Mouse (Mus musculus) embryonic facial prominence, embryonic 14.5 days (tissue): ENCODE measurements around the gene Igf2bp1. TPM values are rescaled to one million over a fixed set of nuclear protein-coding genes. Genes with fewer than 3 reads are reported as not detected.
A peak's percentile ranks its signal among the peaks of the same experiment; 100 is the strongest.

Experiments used
- ATAC-seq: fragments of 200-750 bp; cut with Nextera tagmentation; 2 replicates; pipeline ENCODE4 v1.8.0; 2017; ENCODE audit warnings: low read depth, moderate number of reproducible peaks, moderate TSS enrichment
- DNase-seq: peaks from one replicate; pipeline ENCODE4 v3.0.0-alpha.2; 2015; ENCODE audit warnings: low spot score
- H3K27ac ChIP-seq: fragments of 300-500 bp; sonication (generic); replicated peaks from 2 replicates; pipeline ENCODE4 v1.5.1; 2014; ENCODE audit warnings: low read depth, mild to moderate bottlenecking, low read length, moderate library complexity
- H3K27me3 ChIP-seq: fragments of 300-500 bp; sonication (generic); replicated peaks from 2 replicates; pipeline ENCODE4 v1.6.1; 2014; ENCODE audit warnings: low read length; ENCODE audit not compliant: control insufficient read depth, insufficient read depth
- H3K36me3 ChIP-seq: fragments of 300-500 bp; sonication (generic); 2 replicates; pipeline ENCODE4 v1.6.1; 2014; ENCODE audit warnings: low read length, mixed read lengths; ENCODE audit not compliant: control insufficient read depth, insufficient read depth
- H3K4me1 ChIP-seq: fragments of 300-500 bp; sonication (generic); 2 replicates; pipeline ENCODE4 v1.6.1; 2014; ENCODE audit warnings: antibody characterized with exemption, low read length; ENCODE audit not compliant: control insufficient read depth, insufficient read depth
- H3K4me2 ChIP-seq: fragments of 300-500 bp; sonication (generic); 2 replicates; pipeline ENCODE4 v1.6.1; 2014; ENCODE audit warnings: low read depth, mild to moderate bottlenecking, low read length, moderate library complexity, mixed read lengths
- H3K4me3 ChIP-seq: fragments of 300-500 bp; sonication (generic); 2 replicates; pipeline ENCODE4 v1.5.1; 2014; ENCODE audit warnings: low read depth, mild to moderate bottlenecking, low read length
- H3K9ac ChIP-seq: fragments of 300-500 bp; sonication (generic); 2 replicates; pipeline ENCODE4 v1.6.1; 2014; ENCODE audit warnings: low read depth, mild to moderate bottlenecking, low read length, moderate library complexity, mixed read lengths
- H3K9me3 ChIP-seq: fragments of 300-500 bp; sonication (generic); 2 replicates; pipeline ENCODE4 v1.6.1; 2016; ENCODE audit warnings: low read length; ENCODE audit not compliant: control insufficient read depth
- WGBS: fragments of 180-500 bp; shearing (Covaris S2); extraction: QIAGEN DNeasy Blood & Tissue Kit; methylation state at CpG from one replicate; pipeline ENCODE4 v1.1.7; 2014; 5-methylcytosine and 5-hydroxymethylcytosine counted together
- polyA plus RNA-seq: library from polyadenylated mRNA; unstranded; fragments of >200 nt; fragmentation: Nextera tagmentation; extraction: Ambion mirVana; gene quantifications from 2 replicates; pipeline ENCODE4 v1.2.1, GENCODE M21; 2014

Gene Igf2bp1
- 19.9 and 31.4 TPM in 2 replicates for polyA plus RNA-seq

- DNase-seq (peak; percentile 91), ATAC-seq (peak; percentile 58)
- H3K4me3 ChIP-seq = peak within 1 kb of the TSS; percentile 88
- no peaks in the 10 kb centered on the region for H3K36me3 ChIP-seq
- 0 out of 2 replicates have a peak, but pooled peaks cover 4% of the 10 kb centered on the region for H3K27me3 ChIP-seq
- 0% methylated on average over 37 of the region's 74 CpGs for WGBS
- peak within 1 kb of the TSS; percentile 96 for H3K9ac ChIP-seq
- peak within 1 kb of the TSS; percentile 82 for H3K4me2 ChIP-seq
- no peaks in the 10 kb centered on the region for H3K9me3 ChIP-seq
- H3K4me1 ChIP-seq = peaks cover 26% of the 10 kb centered on the region
- H3K27ac ChIP-seq = peak within 1 kb of the TSS; percentile 95
Measured at GRCm38 (mm10) chr11:96005403-96006271, at the start of gene Igf2bp1. Gene Igf2bp1, minus strand, starts transcription at chr11:96005940.

- no peak for DNase-seq
- H3K27ac ChIP-seq = no peak overlapping the region
- H3K4me3 ChIP-seq = no peak overlapping the region
- WGBS = 94% methylated on average over 3 of the region's 3 CpGs
- no peak for ATAC-seq
- no peak overlapping the region for H3K9ac ChIP-seq
- no peaks in the 10 kb centered on the region for H3K4me1 ChIP-seq
- H3K27me3 ChIP-seq = no peaks in the 10 kb centered on the region
- H3K36me3 ChIP-seq = peaks cover 88% of the 10 kb centered on the region
- no peaks in the 10 kb centered on the region for H3K9me3 ChIP-seq
- H3K4me2 ChIP-seq = no peak overlapping the region
Measured at GRCm38 (mm10) chr11:96050854-96051253, 45.1 kb upstream of the Igf2bp1 start.

- DNase-seq (no peak), ATAC-seq (no peak)
- WGBS = 81% methylated on average over 4 of the region's 4 CpGs
- no peak overlapping the region for H3K4me3 ChIP-seq
- peaks cover 87% of the 10 kb centered on the region for H3K36me3 ChIP-seq
- H3K27me3 ChIP-seq = no peaks in the 10 kb centered on the region
- no peak overlapping the region for H3K4me2 ChIP-seq
- H3K4me1 ChIP-seq = no peaks in the 10 kb centered on the region
- no peaks in the 10 kb centered on the region for H3K9me3 ChIP-seq
- no peak overlapping the region for H3K27ac ChIP-seq
- no peak overlapping the region for H3K9ac ChIP-seq
Measured at GRCm38 (mm10) chr11:96049939-96050338, 44.2 kb upstream of the Igf2bp1 start.

GRCm38 (mm10) chr11:96047469-96048373 lies 42.0 kb upstream of the Igf2bp1 start:
- DNase-seq (no peak), ATAC-seq (no peak)
- H3K9ac ChIP-seq = no peak overlapping the region
- H3K36me3 ChIP-seq = peaks cover 75% of the 10 kb centered on the region
- WGBS = 79% methylated on average over 4 of the region's 4 CpGs
- H3K27me3 ChIP-seq = no peaks in the 10 kb centered on the region
- H3K4me3 ChIP-seq = no peak overlapping the region
- no peak overlapping the region for H3K4me2 ChIP-seq
- H3K9me3 ChIP-seq = no peaks in the 10 kb centered on the region
- H3K4me1 ChIP-seq = no peaks in the 10 kb centered on the region
- H3K27ac ChIP-seq = no peak overlapping the region

GRCm38 (mm10) chr11:96046793-96047192 lies 41.1 kb upstream of the Igf2bp1 start:
- H3K4me1 ChIP-seq = no peaks in the 10 kb centered on the region
- DNase-seq (no peak), ATAC-seq (no peak)
- H3K9ac ChIP-seq = no peak overlapping the region
- no peaks in the 10 kb centered on the region for H3K27me3 ChIP-seq
- WGBS = 82% methylated on average over 2 of the region's 2 CpGs
- H3K4me3 ChIP-seq = no peak overlapping the region
- no peak overlapping the region for H3K4me2 ChIP-seq
- H3K27ac ChIP-seq = no peak overlapping the region
- H3K9me3 ChIP-seq = no peaks in the 10 kb centered on the region
- H3K36me3 ChIP-seq = peaks cover 70% of the 10 kb centered on the region

GRCm38 (mm10) chr11:96046028-96046427 lies 40.3 kb upstream of the Igf2bp1 start:
- Histone ChIP-seq H3K27ac (no peak overlapping the region), H3K4me1 (no peaks in the 10 kb centered on the region), H3K36me3 (peaks cover 67% of the 10 kb centered on the region), H3K4me3 (no peak overlapping the region), H3K4me2 (no peak overlapping the region), H3K9me3 (no peaks in the 10 kb centered on the region), H3K9ac (no peak overlapping the region), H3K27me3 (no peaks in the 10 kb centered on the region)
- DNase-seq = no peak
- no peak for ATAC-seq
- 72% methylated on average over 8 of the region's 8 CpGs for WGBS

- Histone ChIP-seq H3K36me3 (peaks cover 64% of the 10 kb centered on the region), H3K9ac (no peak overlapping the region), H3K4me2 (no peak overlapping the region), H3K4me3 (no peak overlapping the region), H3K27ac (no peak overlapping the region), H3K4me1 (no peaks in the 10 kb centered on the region), H3K9me3 (no peaks in the 10 kb centered on the region), H3K27me3 (no peaks in the 10 kb centered on the region)
- no peak for ATAC-seq
- DNase-seq = no peak
- 89% methylated on average over 11 of the region's 11 CpGs for WGBS
Measured at GRCm38 (mm10) chr11:96044803-96045567, 39.2 kb upstream of the Igf2bp1 start.

GRCm38 (mm10) chr11:96038560-96038959 lies 32.8 kb upstream of the Igf2bp1 start:
- H3K27me3 ChIP-seq = no peaks in the 10 kb centered on the region
- H3K4me1 ChIP-seq = peaks cover 11% of the 10 kb centered on the region
- ATAC-seq = no peak
- no peak for DNase-seq
- no peak overlapping the region for H3K4me3 ChIP-seq
- H3K27ac ChIP-seq = no peak overlapping the region
- no peaks in the 10 kb centered on the region for H3K9me3 ChIP-seq
- H3K9ac ChIP-seq = no peak overlapping the region
- H3K4me2 ChIP-seq = no peak overlapping the region
- WGBS = 93% methylated on average over 1 of the region's 1 CpGs
- peaks cover 28% of the 10 kb centered on the region for H3K36me3 ChIP-seq
